Mouse (Mus musculus): Measurements from ENCODE around the gene Dnm2. TPM values are rescaled to one million over a fixed set of nuclear protein-coding genes. Genes with fewer than 3 reads are reported as not detected.
"Not testable (repeated sequence)": the region's sequence is repeated elsewhere in the genome, so short reads cannot be mapped to it uniquely, and the experiment has no call there.

Dnm2 gene
- total and polyA plus RNA-seq, 2 experiments from 2014 or later: 58.6 to 80.4 TPM

DNA sequence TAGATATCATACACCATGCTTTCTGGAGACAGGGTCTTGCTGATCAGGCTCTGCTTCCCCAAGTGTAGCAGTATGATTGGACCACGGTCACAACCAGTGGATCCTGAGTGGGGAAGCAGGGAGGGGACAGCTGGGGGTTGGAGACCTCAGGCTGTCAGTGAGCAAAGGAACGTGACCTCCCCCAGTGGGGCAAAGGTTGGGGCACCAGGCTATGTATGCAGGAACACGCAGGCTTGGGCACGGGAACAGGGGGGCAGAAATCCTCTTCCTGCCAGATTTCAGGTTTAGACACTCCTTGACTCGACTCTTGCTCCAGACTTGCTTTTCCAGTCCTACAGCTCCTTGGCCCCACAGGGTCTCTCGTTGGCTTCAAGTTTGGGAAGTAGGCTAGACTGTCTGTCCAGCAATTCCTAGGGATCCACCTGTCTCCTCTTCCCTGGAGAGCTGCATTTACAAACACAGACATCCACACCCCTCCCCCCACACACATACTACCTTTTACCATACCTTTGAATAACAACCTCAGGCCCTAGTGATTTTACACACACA is 93.3 kb downstream of the Dnm2 start:
- TF ChIP-seq CTCF (IDR thresholded peaks at IDR 0.05; ENCODE audit: low read depth): no peak
- Histone ChIP-seq H3K4me1 (ENCODE audit: insufficient read depth, low read length) (no peaks in the 10 kb centered on the region), H3K36me3 (ENCODE audit: insufficient read depth, low read length) (no peaks in the 10 kb centered on the region), H3K27ac (no peak overlapping the region), H3K27me3 (ENCODE audit: insufficient read depth, low read length) (no peaks in the 10 kb centered on the region), H3K4me3 (ENCODE audit: low read length) (no peak overlapping the region), H3K4me2 (ENCODE audit: low read depth, low read length) (no peak overlapping the region), H3K9me3 (ENCODE audit: low read length) (no peaks in the 10 kb centered on the region), H3K9ac (replicated peaks; ENCODE audit: low read length) (no peak overlapping the region)
- ATAC-seq (no peak), DNase-seq (ENCODE audit: low spot score) (no peak)
- WGBS: 87% methylated on average over 6 of the region's 6 CpGs

- not testable (repeated sequence) for H3K27me3 ChIP-seq (ENCODE audit: insufficient read depth, low read length); H3K9me3 ChIP-seq (ENCODE audit: low read length); H3K36me3 ChIP-seq (ENCODE audit: insufficient read depth, low read length); ATAC-seq; H3K4me1 ChIP-seq (ENCODE audit: insufficient read depth, low read length); H3K4me3 ChIP-seq (ENCODE audit: low read length); H3K27ac ChIP-seq; H3K4me2 ChIP-seq (ENCODE audit: low read depth, low read length); DNase-seq (ENCODE audit: low spot score); H3K9ac ChIP-seq (replicated peaks; ENCODE audit: low read length)
- 86% methylated on average over 6 of the region's 6 CpGs for WGBS
Measured at GRCm38 (mm10) chr9:21518690-21519089, 94.0 kb downstream of the Dnm2 start.

GRCm38 (mm10) chr9:21525142-21525936 is 100.6 kb downstream of the Dnm2 start:
- 81% methylated on average over 7 of the region's 7 CpGs for WGBS
- TF ChIP-seq CTCF (IDR thresholded peaks at IDR 0.05; ENCODE audit: low read depth): no peak
- no peaks in the 10 kb centered on the region for H3K4me1 ChIP-seq (ENCODE audit: insufficient read depth, low read length)
- ATAC-seq (no peak), DNase-seq (ENCODE audit: low spot score) (peak; percentile 5)
- H3K27me3 ChIP-seq (ENCODE audit: insufficient read depth, low read length): no peaks in the 10 kb centered on the region
- H3K4me2 ChIP-seq (ENCODE audit: low read depth, low read length): no peak overlapping the region
- no peak overlapping the region for H3K9ac ChIP-seq (replicated peaks; ENCODE audit: low read length)
- H3K36me3 ChIP-seq (ENCODE audit: insufficient read depth, low read length): no peaks in the 10 kb centered on the region
- no peaks in the 10 kb centered on the region for H3K9me3 ChIP-seq (ENCODE audit: low read length)
- H3K4me3 ChIP-seq (ENCODE audit: low read length): no peak overlapping the region
- H3K27ac ChIP-seq: no peak overlapping the region

GRCm38 (mm10) chr9:21525937-21526633 is 101.4 kb downstream of the Dnm2 start, which contains the start of gene AB124611:
AB124611 (plus strand) TSS chr9:21526176.
- no peaks in the 10 kb centered on the region for H3K4me1 ChIP-seq (ENCODE audit: insufficient read depth, low read length)
- H3K36me3 ChIP-seq (ENCODE audit: insufficient read depth, low read length): no peaks in the 10 kb centered on the region
- H3K27me3 ChIP-seq (ENCODE audit: insufficient read depth, low read length): no peaks in the 10 kb centered on the region
- DNase-seq (ENCODE audit: low spot score) (no peak), ATAC-seq (no peak)
- no peak within 1 kb of the TSS for H3K27ac ChIP-seq
- 59% methylated on average over 14 of the region's 14 CpGs for WGBS
- H3K9ac ChIP-seq (replicated peaks; ENCODE audit: low read length): no peak within 1 kb of the TSS
- no peaks in the 10 kb centered on the region for H3K9me3 ChIP-seq (ENCODE audit: low read length)
- H3K4me2 ChIP-seq (ENCODE audit: low read depth, low read length): no peak within 1 kb of the TSS
- TF ChIP-seq CTCF (IDR thresholded peaks at IDR 0.05; ENCODE audit: low read depth): no peak
- H3K4me3 ChIP-seq (ENCODE audit: low read length): no peak within 1 kb of the TSS

- Histone ChIP-seq H3K4me1 (ENCODE audit: insufficient read depth, low read length) (no peaks in the 10 kb centered on the region), H3K4me3 (ENCODE audit: low read length) (no peak overlapping the region), H3K9ac (replicated peaks; ENCODE audit: low read length) (no peak overlapping the region), H3K36me3 (ENCODE audit: insufficient read depth, low read length) (no peaks in the 10 kb centered on the region), H3K27me3 (ENCODE audit: insufficient read depth, low read length) (no peaks in the 10 kb centered on the region), H3K27ac (no peak overlapping the region), H3K4me2 (ENCODE audit: low read depth, low read length) (no peak overlapping the region), H3K9me3 (ENCODE audit: low read length) (no peaks in the 10 kb centered on the region)
- no peak for DNase-seq (ENCODE audit: low spot score)
- TF ChIP-seq CTCF (IDR thresholded peaks at IDR 0.05; ENCODE audit: low read depth): no peak
- 83% methylated on average over 3 of the region's 3 CpGs for WGBS
- ATAC-seq: no peak
Measured at GRCm38 (mm10) chr9:21526634-21526944, 101.9 kb downstream of the Dnm2 start.

GRCm38 (mm10) chr9:21527100-21527801 is 102.5 kb downstream of the Dnm2 start:
- WGBS: 100% methylated on average over 2 of the region's 2 CpGs
- H3K4me3 ChIP-seq (ENCODE audit: low read length): no peak overlapping the region
- no peak overlapping the region for H3K4me2 ChIP-seq (ENCODE audit: low read depth, low read length)
- no peaks in the 10 kb centered on the region for H3K36me3 ChIP-seq (ENCODE audit: insufficient read depth, low read length)
- ATAC-seq (no peak), DNase-seq (ENCODE audit: low spot score) (no peak)
- H3K27me3 ChIP-seq (ENCODE audit: insufficient read depth, low read length): no peaks in the 10 kb centered on the region
- no peaks in the 10 kb centered on the region for H3K9me3 ChIP-seq (ENCODE audit: low read length)
- H3K9ac ChIP-seq (replicated peaks; ENCODE audit: low read length): no peak overlapping the region
- no peaks in the 10 kb centered on the region for H3K4me1 ChIP-seq (ENCODE audit: insufficient read depth, low read length)
- TF ChIP-seq CTCF (IDR thresholded peaks at IDR 0.05; ENCODE audit: low read depth): no peak
- no peak overlapping the region for H3K27ac ChIP-seq

Measured in hindbrain, postnatal 0 days (tissue).